Mouse (Mus musculus) brain, embryonic 14.5 days (tissue): Measurements from ENCODE around the gene Rabif. TPM values are rescaled to one million over a fixed set of nuclear protein-coding genes. Genes with fewer than 3 reads are reported as not detected.
A peak's percentile ranks its signal among the peaks of the same experiment; 100 is the strongest.

Experiments used
- DNase-seq: peaks from one replicate; pipeline ENCODE4 v3.0.0-alpha.2; 2011; ENCODE audit warnings: low read depth
- CTCF ChIP-seq: fragments of 200-500 bp; IDR thresholded peaks from 2 replicates; pipeline ENCODE4 v1.5.1; 2012; ENCODE audit warnings: inconsistent platforms, mild to moderate bottlenecking, moderate library complexity, borderline replicate concordance; ENCODE audit not compliant: insufficient read depth, insufficient read length; ENCODE audit errors: extremely low read depth
- POLR2A ChIP-seq: fragments of 200-500 bp; IDR thresholded peaks from 2 replicates; pipeline ENCODE4 v1.6.1; 2012; ENCODE audit warnings: mild to moderate bottlenecking, inconsistent platforms, borderline replicate concordance; ENCODE audit not compliant: poor library complexity, insufficient read depth, insufficient read length, severe bottlenecking; ENCODE audit errors: extremely low read depth
- polyA plus RNA-seq: library from polyadenylated mRNA; depleted of rRNA; stranded (reverse); fragments of >200 nt; gene quantifications from 2 replicates; pipeline ENCODE4 v1.2.3, GENCODE M21; 2012; rRNA removed

Rabif gene
- polyA plus RNA-seq, 1 experiment, result 39.5 TPM

- TF ChIP-seq POLR2A, result no peak
- no peak for TF ChIP-seq CTCF
- DNase-seq, result peak; percentile 41
Observed at GRCm38 (mm10) chr1:134548231-134548630, 53.8 kb downstream of the Rabif start.

DNA sequence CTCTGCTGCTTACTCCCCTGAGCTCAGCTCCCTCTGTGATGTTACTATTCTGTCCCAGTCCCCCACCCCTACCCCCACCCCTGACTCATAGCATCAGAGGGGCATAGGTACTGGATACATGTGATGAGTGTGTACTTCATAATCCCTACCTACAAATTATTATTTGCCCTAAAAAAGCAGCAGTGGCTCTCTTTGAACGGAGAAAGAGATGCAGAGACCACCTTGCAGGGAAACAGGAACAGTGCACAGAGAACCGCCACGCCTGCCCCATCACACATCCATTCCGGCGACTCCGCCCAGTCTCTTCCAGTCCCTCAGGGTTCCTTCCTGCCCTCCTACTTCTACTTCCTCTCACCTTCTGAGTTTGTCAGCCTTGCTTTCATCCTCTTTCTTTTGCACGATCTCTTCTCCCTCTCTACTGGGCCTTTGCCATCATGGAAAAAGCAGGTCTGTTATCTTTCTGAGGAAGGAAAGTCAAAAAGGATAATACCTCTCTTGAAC is 55.2 kb downstream of the Rabif start, which contains the start of gene Mgat4e:
Gene Mgat4e, minus strand, starts transcription at position 51 of the 501 bp plus-strand sequence.
- TF ChIP-seq POLR2A (no peak), CTCF (no peak)

DNA sequence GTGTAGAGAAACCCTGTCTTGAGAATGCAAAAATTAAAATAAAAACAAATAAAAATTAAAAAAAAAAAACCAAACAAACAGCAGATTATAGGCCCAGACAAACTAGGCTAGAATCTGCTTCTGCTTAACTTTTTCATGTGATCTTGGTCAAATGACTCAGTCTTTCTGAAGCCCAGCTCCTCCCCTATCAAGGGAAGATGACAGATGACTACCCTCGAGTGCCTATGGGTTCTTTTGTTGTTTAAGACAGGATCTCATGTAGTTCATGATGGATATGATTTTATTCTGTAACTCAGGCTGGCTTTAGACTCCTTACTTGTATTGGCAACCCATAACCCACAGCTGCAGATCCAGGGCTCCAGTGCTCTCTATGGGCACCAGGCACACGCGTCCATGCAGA is 57.4 kb downstream of the Rabif start:
- DNase-seq, result no peak
- TF ChIP-seq POLR2A (no peak), CTCF (no peak)

More for the DNA sequence above, 55.2 kb downstream of the Rabif start, which contains the start of gene Mgat4e:
- DNase-seq, result no peak

GRCm38 (mm10) chr1:134552396-134552795 is 57.9 kb downstream of the Rabif start:
- no peak for TF ChIP-seq POLR2A
- no peak for TF ChIP-seq CTCF
- no peak for DNase-seq

DNA sequence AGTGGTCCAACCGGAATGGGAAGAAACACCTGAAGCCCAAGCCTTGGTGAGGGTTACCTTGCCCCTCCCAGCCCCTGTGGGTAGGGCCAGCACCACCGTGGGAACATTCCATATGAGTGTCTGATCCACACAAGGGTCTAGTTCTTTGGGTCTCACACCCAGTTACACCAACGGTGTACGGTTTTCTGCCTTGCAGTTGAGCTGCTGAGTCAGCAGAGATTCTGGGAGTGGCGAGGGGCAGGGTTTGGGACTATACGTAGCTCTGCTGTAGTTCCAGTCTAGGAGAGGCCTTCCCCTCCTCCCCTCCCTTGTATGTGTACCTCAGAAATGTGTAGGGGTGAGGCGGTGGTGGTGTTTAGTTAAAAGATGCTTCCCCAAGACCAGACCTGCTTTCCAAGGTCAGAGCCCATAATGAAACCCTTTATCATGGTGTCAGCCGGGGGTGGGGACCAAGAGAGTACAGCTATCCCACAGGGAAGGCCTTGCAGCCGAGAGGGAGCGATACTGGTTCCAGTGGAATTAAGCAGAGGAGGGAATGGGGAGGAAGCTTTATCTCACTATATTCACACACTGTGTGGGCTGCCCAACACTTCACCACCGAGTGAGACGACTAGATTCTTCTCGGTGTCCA is 60.9 kb downstream of the Rabif start:
- no peak for DNase-seq
- TF ChIP-seq POLR2A (no peak), CTCF (no peak)

GRCm38 (mm10) chr1:134555871-134556670 is 61.6 kb downstream of the Rabif start:
- TF ChIP-seq CTCF (no peak), POLR2A (no peak)
- DNase-seq, result peak; percentile 76

- DNase-seq, result peak; percentile 98
- TF ChIP-seq POLR2A (peak; percentile 91; the same call in 1 of the 2 replicates), CTCF (no peak)
Observed at GRCm38 (mm10) chr1:134556671-134557218, 62.3 kb downstream of the Rabif start.

Other genes starting within 250 kb of the Rabif start
- gene Myog, start 204.7 kb upstream of the Rabif start, polyA plus RNA-seq, result 1.3 and 2.6 TPM in 2 replicates
- gene Ppfia4, start 161.7 kb upstream of the Rabif start, polyA plus RNA-seq, result 23.6 and 31.3 TPM in 2 replicates
- 111 and 116 TPM in 2 replicates for gene Tmem183a, start 132.7 kb upstream of the Rabif start, polyA plus RNA-seq
- gene 4933406M09Rik, start 108.7 kb upstream of the Rabif start, polyA plus RNA-seq, result not detected in 2 replicates
- gene Cyb5r1, start 89.1 kb upstream of the Rabif start, polyA plus RNA-seq, result 11.7 and 13.6 TPM in 2 replicates
- gene Adipor1, start 79.3 kb upstream of the Rabif start, polyA plus RNA-seq, result 49.7 and 61.1 TPM in 2 replicates
- 22.5 and 24.9 TPM in 2 replicates for gene Klhl12, start 39.1 kb upstream of the Rabif start, polyA plus RNA-seq
- 0.15 TPM in 1 of 2 replicates, not detected in the other for gene Mgat4e, start 55.0 kb downstream of the Rabif start, polyA plus RNA-seq
- gene Kdm5b, start 65.5 kb downstream of the Rabif start, polyA plus RNA-seq, result 48.9 and 70.8 TPM in 2 replicates
- 2.0 and 5.7 TPM in 2 replicates for gene Syt2, start 152.0 kb downstream of the Rabif start, polyA plus RNA-seq